Mouse (Mus musculus) neural tube, embryonic 13.5 days (tissue): ENCODE measurements at regions not wholly inside any gene's neighbourhood (a gene's known extent, or its start where the extent isn't known, plus 50 kb on each side); places are given as distances from the start of the nearest gene placed in this dataset.
A peak's percentile ranks its signal among the peaks of the same experiment; 100 is the strongest.

Experiments used
- ATAC-seq: fragments of 200-750 bp; cut with Nextera tagmentation; 2 replicates; pipeline ENCODE4 v1.8.0; 2017; ENCODE audit warnings: low read depth, mild to moderate bottlenecking, moderate TSS enrichment, moderate library complexity
- H3K27ac ChIP-seq: fragments of 300-500 bp; sonication (generic); replicated peaks from 2 replicates; pipeline ENCODE4 v1.5.1; 2015; ENCODE audit warnings: moderate library complexity, mild to moderate bottlenecking, inconsistent platforms
- H3K27me3 ChIP-seq: fragments of 300-500 bp; sonication (generic); 2 replicates; pipeline ENCODE4 v1.6.1; 2015; ENCODE audit warnings: mild to moderate bottlenecking, inconsistent platforms
- H3K36me3 ChIP-seq: fragments of 300-500 bp; sonication (generic); 2 replicates; pipeline ENCODE4 v1.6.1; 2015; ENCODE audit warnings: mild to moderate bottlenecking, inconsistent platforms
- H3K4me1 ChIP-seq: fragments of 300-500 bp; sonication (generic); replicated peaks from 2 replicates; pipeline ENCODE4 v1.6.1; 2015; ENCODE audit warnings: inconsistent platforms
- H3K4me2 ChIP-seq: fragments of 300-500 bp; sonication (generic); 2 replicates; pipeline ENCODE4 v1.6.1; 2015; ENCODE audit warnings: inconsistent platforms, mild to moderate bottlenecking, moderate library complexity
- H3K4me3 ChIP-seq: fragments of 300-500 bp; sonication (generic); 2 replicates; pipeline ENCODE4 v1.5.1; 2015; ENCODE audit warnings: mild to moderate bottlenecking, inconsistent platforms
- H3K9ac ChIP-seq: fragments of 300-500 bp; sonication (generic); 2 replicates; pipeline ENCODE4 v1.6.1; 2015; ENCODE audit warnings: moderate library complexity, mild to moderate bottlenecking, inconsistent platforms
- H3K9me3 ChIP-seq: fragments of 300-500 bp; sonication (generic); 2 replicates; pipeline ENCODE4 v1.6.1; 2016; ENCODE audit warnings: inconsistent platforms
- WGBS: fragments of 180-500 bp; shearing (Covaris S2); methylation state at CpG from one replicate; pipeline ENCODE4 v1.1.7; 2015; 5-methylcytosine and 5-hydroxymethylcytosine counted together

- Histone ChIP-seq H3K36me3 (no peaks in the 10 kb centered on the region), H3K4me3 (no peak overlapping the region), H3K27me3 (no peaks in the 10 kb centered on the region), H3K4me2 (no peak overlapping the region), H3K27ac (no peak overlapping the region), H3K4me1 (no peaks in the 10 kb centered on the region), H3K9ac (no peak overlapping the region), H3K9me3 (peaks cover 15% of the 10 kb centered on the region; the same call in 1 of the 2 replicates)
- WGBS: 52% methylated on average over 4 of the region's 4 CpGs
- no peak for ATAC-seq
Measured at GRCm38 (mm10) chr7:73293337-73293736, 82.0 kb upstream of the Rgma start.

GRCm38 (mm10) chr7:73294399-73294798, 80.9 kb upstream of the Rgma start:
- no peak overlapping the region for H3K4me3 ChIP-seq
- no peak for ATAC-seq
- no peaks in the 10 kb centered on the region for H3K36me3 ChIP-seq
- no peaks in the 10 kb centered on the region for H3K4me1 ChIP-seq
- no peak overlapping the region for H3K4me2 ChIP-seq
- H3K9ac ChIP-seq: no peak overlapping the region
- WGBS: 85% methylated on average over 6 of the region's 6 CpGs
- H3K27ac ChIP-seq: no peak overlapping the region
- peaks cover 15% of the 10 kb centered on the region; the same call in 1 of the 2 replicates for H3K9me3 ChIP-seq
- no peaks in the 10 kb centered on the region for H3K27me3 ChIP-seq

- no peak overlapping the region for H3K4me2 ChIP-seq
- no peak overlapping the region for H3K4me3 ChIP-seq
- no peaks in the 10 kb centered on the region for H3K27me3 ChIP-seq
- peak overlapping the region; percentile 72 for H3K27ac ChIP-seq
- ATAC-seq: peak; percentile 86
- H3K36me3 ChIP-seq: no peaks in the 10 kb centered on the region
- H3K9me3 ChIP-seq: no peaks in the 10 kb centered on the region
- WGBS: 41% methylated on average over 3 of the region's 3 CpGs
- H3K9ac ChIP-seq: no peak overlapping the region
- H3K4me1 ChIP-seq: peaks cover 52% of the 10 kb centered on the region
Measured at GRCm38 (mm10) chr7:73302501-73302900, 72.8 kb upstream of the Rgma start.

- 12% methylated on average over 9 of the region's 9 CpGs for WGBS
- no peak for ATAC-seq
- no peaks in the 10 kb centered on the region for H3K9me3 ChIP-seq
- peaks cover 60% of the 10 kb centered on the region for H3K4me1 ChIP-seq
- H3K27me3 ChIP-seq: no peaks in the 10 kb centered on the region
- no peak overlapping the region for H3K4me3 ChIP-seq
- H3K9ac ChIP-seq: no peak overlapping the region
- H3K27ac ChIP-seq: no peak overlapping the region; the same call in 1 of the 2 replicates
- H3K4me2 ChIP-seq: no peak overlapping the region
- no peaks in the 10 kb centered on the region for H3K36me3 ChIP-seq
Measured at GRCm38 (mm10) chr7:73303818-73304217, 71.5 kb upstream of the Rgma start.

- no peaks in the 10 kb centered on the region for H3K36me3 ChIP-seq
- H3K27ac ChIP-seq: peak overlapping the region; percentile 42; the same call in 1 of the 2 replicates
- peak overlapping the region; percentile 18; the same call in 1 of the 2 replicates for H3K4me2 ChIP-seq
- H3K27me3 ChIP-seq: no peaks in the 10 kb centered on the region
- no peak overlapping the region for H3K4me3 ChIP-seq
- 0 out of 2 replicates have a peak, but pooled peaks have one; percentile 22 for ATAC-seq
- WGBS: 6% methylated on average over 9 of the region's 9 CpGs
- H3K4me1 ChIP-seq: peaks cover 60% of the 10 kb centered on the region
- H3K9me3 ChIP-seq: no peaks in the 10 kb centered on the region
- 0 out of 2 replicates have a peak overlapping the region, but pooled peaks have one; percentile 8 for H3K9ac ChIP-seq
Measured at GRCm38 (mm10) chr7:73304799-73305198, 70.5 kb upstream of the Rgma start.

GRCm38 (mm10) chr7:73305286-73305975, 69.9 kb upstream of the Rgma start:
- Histone ChIP-seq H3K27ac (peak overlapping the region; percentile 61), H3K27me3 (no peaks in the 10 kb centered on the region), H3K36me3 (no peaks in the 10 kb centered on the region), H3K4me3 (no peak overlapping the region), H3K9me3 (no peaks in the 10 kb centered on the region), H3K9ac (0 out of 2 replicates have a peak overlapping the region, but pooled peaks have one; percentile 6), H3K4me1 (peaks cover 60% of the 10 kb centered on the region), H3K4me2 (peak overlapping the region; percentile 18; the same call in 1 of the 2 replicates)
- no peak for ATAC-seq
- 15% methylated on average over 14 of the region's 14 CpGs for WGBS

- H3K36me3 ChIP-seq: no peaks in the 10 kb centered on the region
- peaks cover 60% of the 10 kb centered on the region for H3K4me1 ChIP-seq
- no peak overlapping the region for H3K4me3 ChIP-seq
- H3K9me3 ChIP-seq: no peaks in the 10 kb centered on the region
- WGBS: 50% methylated on average over 6 of the region's 6 CpGs
- no peaks in the 10 kb centered on the region for H3K27me3 ChIP-seq
- no peak overlapping the region for H3K4me2 ChIP-seq
- ATAC-seq: no peak
- H3K9ac ChIP-seq: no peak overlapping the region
- H3K27ac ChIP-seq: peak overlapping the region; percentile 61; the same call in 1 of the 2 replicates
Measured at GRCm38 (mm10) chr7:73306296-73306695, 69.0 kb upstream of the Rgma start.

GRCm38 (mm10) chr7:73306728-73307127, 68.6 kb upstream of the Rgma start:
- ATAC-seq: no peak
- 44% methylated on average over 5 of the region's 5 CpGs for WGBS

GRCm38 (mm10) chr7:73307586-73308490, 67.5 kb upstream of the Rgma start:
- no peaks in the 10 kb centered on the region for H3K27me3 ChIP-seq
- WGBS: 44% methylated on average over 13 of the region's 13 CpGs
- no peak overlapping the region for H3K4me3 ChIP-seq
- H3K4me2 ChIP-seq: no peak overlapping the region
- H3K36me3 ChIP-seq: no peaks in the 10 kb centered on the region
- no peak overlapping the region for H3K9ac ChIP-seq
- no peaks in the 10 kb centered on the region for H3K9me3 ChIP-seq
- ATAC-seq: no peak
- no peak overlapping the region for H3K27ac ChIP-seq
- peaks cover 47% of the 10 kb centered on the region for H3K4me1 ChIP-seq

More at GRCm38 (mm10) chr7:73306728-73307127, 68.6 kb upstream of the Rgma start:
- Histone ChIP-seq H3K4me1 (peaks cover 55% of the 10 kb centered on the region), H3K9ac (no peak overlapping the region), H3K27me3 (no peaks in the 10 kb centered on the region), H3K27ac (no peak overlapping the region), H3K36me3 (no peaks in the 10 kb centered on the region), H3K9me3 (no peaks in the 10 kb centered on the region), H3K4me3 (no peak overlapping the region), H3K4me2 (no peak overlapping the region)

- no peak for ATAC-seq
- 71% methylated on average over 7 of the region's 7 CpGs for WGBS
- peaks cover 42% of the 10 kb centered on the region for H3K4me1 ChIP-seq
Measured at GRCm38 (mm10) chr7:73308981-73309380, 66.3 kb upstream of the Rgma start.

GRCm38 (mm10) chr7:73310056-73310455, 65.3 kb upstream of the Rgma start:
- Histone ChIP-seq H3K4me3 (no peak overlapping the region), H3K4me2 (no peak overlapping the region), H3K27me3 (no peaks in the 10 kb centered on the region), H3K36me3 (no peaks in the 10 kb centered on the region), H3K27ac (no peak overlapping the region), H3K9me3 (no peaks in the 10 kb centered on the region), H3K4me1 (peaks cover 31% of the 10 kb centered on the region), H3K9ac (no peak overlapping the region)
- ATAC-seq: no peak
- 91% methylated on average over 10 of the region's 10 CpGs for WGBS

More at GRCm38 (mm10) chr7:73308981-73309380, 66.3 kb upstream of the Rgma start:
- H3K36me3 ChIP-seq: no peaks in the 10 kb centered on the region
- no peak overlapping the region for H3K27ac ChIP-seq
- H3K9me3 ChIP-seq: no peaks in the 10 kb centered on the region
- no peaks in the 10 kb centered on the region for H3K27me3 ChIP-seq
- no peak overlapping the region for H3K9ac ChIP-seq
- no peak overlapping the region for H3K4me2 ChIP-seq
- H3K4me3 ChIP-seq: no peak overlapping the region

- no peaks in the 10 kb centered on the region for H3K9me3 ChIP-seq
- H3K4me3 ChIP-seq: no peak overlapping the region
- H3K36me3 ChIP-seq: no peaks in the 10 kb centered on the region
- no peaks in the 10 kb centered on the region; the same call in 1 of the 2 replicates for H3K27me3 ChIP-seq
- peaks cover 25% of the 10 kb centered on the region for H3K4me1 ChIP-seq
- H3K27ac ChIP-seq: no peak overlapping the region
- 97% methylated on average over 15 of the region's 15 CpGs for WGBS
- H3K4me2 ChIP-seq: no peak overlapping the region
- no peak for ATAC-seq
- no peak overlapping the region for H3K9ac ChIP-seq
Measured at GRCm38 (mm10) chr7:73310581-73311136, 64.7 kb upstream of the Rgma start.
